Mouse (Mus musculus) heart, adult 18-20 months (tissue): ENCODE results near the gene Gpatch8. TPM values are rescaled to one million over a fixed set of nuclear protein-coding genes. Genes with fewer than 3 reads are reported as not detected.

Source experiments
- DNase-seq, 2 experiments: peaks; one replicate each; pipeline ENCODE4 v3.0.0; 2021 to 2022; ENCODE audit warnings: mixed read lengths in 1 of 2
- total RNA-seq, 2 experiments: library from RNA; stranded (reverse); gene quantifications; 2 replicates each; pipeline ENCODE4 v1.2.3; 2021

Gene Gpatch8
- total RNA-seq, 2 experiments from 2014 or later: 17.3 to 18.6 TPM

GRCm38 (mm10) chr11:102496732-102497131 is 59.5 kb downstream of the Gpatch8 start:
- no peak for DNase-seq

- no peak for DNase-seq
Measured at GRCm38 (mm10) chr11:102496206-102496605, 60.0 kb downstream of the Gpatch8 start.

- DNase-seq: no peak
Measured at GRCm38 (mm10) chr11:102495742-102496141, 60.5 kb downstream of the Gpatch8 start.

- no peak for DNase-seq
Measured at GRCm38 (mm10) chr11:102495114-102495513, 61.1 kb downstream of the Gpatch8 start.

GRCm38 (mm10) chr11:102494063-102494650 is 62.0 kb downstream of the Gpatch8 start:
- DNase-seq: peak; percentile 33 to 62

- no peak for DNase-seq
Measured at GRCm38 (mm10) chr11:102493241-102493640, 63.0 kb downstream of the Gpatch8 start.

- DNase-seq: no peak
Measured at GRCm38 (mm10) chr11:102487901-102488300, 68.3 kb downstream of the Gpatch8 start.

GRCm38 (mm10) chr11:102486733-102487386 is 69.3 kb downstream of the Gpatch8 start:
- DNase-seq: peak; percentile 53 to 68

GRCm38 (mm10) chr11:102481779-102482178 is 74.4 kb downstream of the Gpatch8 start:
- no peak for DNase-seq

GRCm38 (mm10) chr11:102480897-102481296 is 75.3 kb downstream of the Gpatch8 start:
- DNase-seq: no peak

GRCm38 (mm10) chr11:102480111-102480510 is 76.1 kb downstream of the Gpatch8 start:
- no peak for DNase-seq

- DNase-seq: no peak
Measured at GRCm38 (mm10) chr11:102479581-102479980, 76.6 kb downstream of the Gpatch8 start.

- no peak for DNase-seq
Measured at GRCm38 (mm10) chr11:102478671-102479070, 77.5 kb downstream of the Gpatch8 start.

- DNase-seq: no peak
Measured at GRCm38 (mm10) chr11:102475027-102475426, 81.2 kb downstream of the Gpatch8 start.

GRCm38 (mm10) chr11:102469648-102470357 is 86.4 kb downstream of the Gpatch8 start, which contains the start of gene Itga2b:
Itga2b (minus strand) TSS chr11:102470122.
- DNase-seq: no peak

- DNase-seq: peak; percentile 98 to 99
Measured at GRCm38 (mm10) chr11:102467041-102467631, 89.1 kb downstream of the Gpatch8 start.

- peak; percentile 77 to 82 for DNase-seq
Measured at GRCm38 (mm10) chr11:102465713-102466436, 90.3 kb downstream of the Gpatch8 start.

- DNase-seq: no peak
Measured at GRCm38 (mm10) chr11:102464901-102465300, 91.3 kb downstream of the Gpatch8 start.

GRCm38 (mm10) chr11:102461764-102462163 is 94.4 kb downstream of the Gpatch8 start:
- DNase-seq: no peak

GRCm38 (mm10) chr11:102460541-102460940 is 95.7 kb downstream of the Gpatch8 start:
- DNase-seq: no peak

GRCm38 (mm10) chr11:102455740-102456396 is 100.3 kb downstream of the Gpatch8 start:
- DNase-seq: peak; percentile 65

GRCm38 (mm10) chr11:102453131-102453530 is 103.1 kb downstream of the Gpatch8 start:
- DNase-seq: no peak
